36 mouse cellular contexts compared by ENCODE assay signal in genomic region chr11:83560405-83560804, GRCm38 (mm10). TPM values are rescaled to one million over a fixed set of nuclear protein-coding genes. Genes with fewer than 3 reads are reported as not detected.
DNase-seq lines count a peak whose midpoint lies in the region; ATAC-seq and TF ChIP-seq lines count a peak whose summit lies in the region.
"Had no signal": no experiment of that assay in that cellular context is flagged by ENCODE, and none has a peak within 500 bp of the region (broad histone marks: within the 10 kb centered on the region; RNA-seq: fewer than 3 reads in every experiment).

No protein-coding gene starts in this region.

- H3K4me3 ChIP-seq in MEL (ENCODE audit: control insufficient read depth in 1 of 2, insufficient read depth in 1 of 2, low read depth in 2 of 2, low read length in 2 of 2) (no peak overlapping the region), macrophage (ENCODE audit: inconsistent target) (no peak overlapping the region)
- no peak overlapping the region for H3K4me3 ChIP-seq in layer of hippocampus, adult 2 months
- H3K4me3 ChIP-seq: forebrain, embryonic 13.5 days; kidney, embryonic 15.5 days; limb, embryonic 10.5 days; limb, embryonic 15.5 days; liver, embryonic 13.5 days; midbrain, embryonic 10.5 days; midbrain, embryonic 15.5 days; neural tube, embryonic 12.5 days had no signal

- peaks cover 0 to 2% of the 10 kb centered on the region in 2 experiments; a peak in 1 of 4 replicates for H3K27me3 ChIP-seq in MEL (ENCODE audit: control insufficient read depth in 1 of 2, insufficient read depth in 2 of 2, low read length in 2 of 2)
- H3K27me3 ChIP-seq: forebrain, embryonic 13.5 days; kidney, embryonic 15.5 days; limb, embryonic 15.5 days; liver, embryonic 13.5 days; midbrain, embryonic 15.5 days; neural tube, embryonic 12.5 days had no signal

- no peak overlapping the region for H3K9ac ChIP-seq in MEL (ENCODE audit: control insufficient read depth, low read depth, low read length, poor library complexity, severe bottlenecking)
- H3K9ac ChIP-seq: forebrain, embryonic 13.5 days; kidney, embryonic 15.5 days; limb, embryonic 15.5 days; liver, embryonic 13.5 days; midbrain, embryonic 15.5 days; neural tube, embryonic 12.5 days had no signal

- no peaks in the 10 kb centered on the region for H3K79me2 ChIP-seq in MEL (ENCODE audit: control insufficient read depth, insufficient read depth, low read length, poor library complexity)
- no peaks in the 10 kb centered on the region for H3K79me2 ChIP-seq in macrophage (ENCODE audit: inconsistent target)

- no peak for TF ChIP-seq EP300 in MEL (IDR thresholded peaks at IDR 0.05; ENCODE audit: low read depth in 1 of 2, low read length in 2 of 2)

- no peak for TF ChIP-seq RAD21 in MEL (IDR thresholded peaks at IDR 0.05; ENCODE audit: low read depth, low read length)

- 21% methylated on average over 6 of the region's 6 CpGs for WGBS in macrophage (ENCODE audit: missing documents)

- H3K4me1 ChIP-seq in MEL (ENCODE audit: control insufficient read depth in 1 of 2, insufficient read depth in 2 of 2, low read length in 2 of 2) = no peaks in the 10 kb centered on the region; a peak in 2 of 4 replicates
- H3K4me1 ChIP-seq: limb, embryonic 10.5 days; limb, embryonic 15.5 days; liver, embryonic 13.5 days; neural tube, embryonic 12.5 days had no signal

- DNase-seq in A20 (ENCODE audit: low read depth, low spot score) (peak; percentile 31), MEL (ENCODE audit: low read depth, low spot score) (peak; percentile 48)
- no peak for DNase-seq in layer of hippocampus, adult 11-12 months (ENCODE audit: low spot score)
- no peak for DNase-seq in layer of hippocampus, adult 2 months (ENCODE audit: low spot score in 2 of 2)
- no peak for DNase-seq in left cerebral cortex, adult 9 months (ENCODE audit: low spot score in 2 of 2)
- DNase-seq: adrenal gland, postnatal 14 days; cerebellum, adult 2 months; cerebellum, postnatal 14 days; gastrocnemius, postnatal 10 days; heart, postnatal 14 days; kidney, adult 18-20 months; kidney, postnatal 4 days; liver, embryonic 13.5 days; lung, adult 18-20 months; lung, postnatal 4 days; right cerebral cortex, postnatal 4 days; thymus, postnatal 14 days had no signal

- H3K27ac ChIP-seq in MEL (ENCODE audit: control insufficient read depth, low read depth, low read length) (no peak overlapping the region), macrophage (peak overlapping the region; percentile 21; the same call in 1 of the 2 replicates)
- H3K27ac ChIP-seq in layer of hippocampus, adult 2 months = no peak overlapping the region
- H3K27ac ChIP-seq: forebrain, embryonic 13.5 days; kidney, embryonic 15.5 days; limb, embryonic 10.5 days; limb, embryonic 15.5 days; liver, embryonic 13.5 days; midbrain, embryonic 10.5 days; midbrain, embryonic 15.5 days; neural tube, embryonic 12.5 days had no signal

- TF ChIP-seq CTCF in MEL (IDR thresholded peaks at IDR 0.05 in 2 of 3, conservative IDR thresholded peaks at IDR 0.05 in 1 of 3; ENCODE audit: control insufficient read depth in 1 of 3, insufficient read depth in 1 of 3, low read depth in 2 of 3, low read length in 3 of 3, poor library complexity in 1 of 3, severe bottlenecking in 1 of 3) = no peak
- no peak for TF ChIP-seq CTCF in layer of hippocampus, adult 2 months (conservative IDR thresholded peaks at IDR 0.05)

- H3K9me3 ChIP-seq in MEL (replicated peaks; ENCODE audit: insufficient read depth, low read length) = no peaks in the 10 kb centered on the region
- H3K9me3 ChIP-seq: forebrain, embryonic 13.5 days; kidney, embryonic 15.5 days; limb, embryonic 10.5 days; limb, embryonic 15.5 days; liver, embryonic 13.5 days; midbrain, embryonic 10.5 days; midbrain, embryonic 15.5 days; neural tube, embryonic 12.5 days had no signal

- H3K36me3 ChIP-seq in MEL (ENCODE audit: control insufficient read depth in 1 of 2, insufficient read depth in 2 of 2, low read length in 2 of 2) (no peaks in the 10 kb centered on the region; a peak in 1 of 4 replicates), macrophage (ENCODE audit: inconsistent target) (no peaks in the 10 kb centered on the region)
- H3K36me3 ChIP-seq: kidney, embryonic 15.5 days; limb, embryonic 10.5 days; limb, embryonic 15.5 days; liver, embryonic 13.5 days; midbrain, embryonic 10.5 days; midbrain, embryonic 15.5 days; neural tube, embryonic 12.5 days had no signal

- ATAC-seq in neutrophil, adult 5-6 weeks (ENCODE audit: extremely low read depth, insufficient number of reproducible peaks, low FRiP score, poor library complexity, severe bottlenecking) = peak; percentile 80
- ATAC-seq: forebrain, embryonic 13.5 days; hindbrain, embryonic 16.5 days; lung, postnatal 0 days; midbrain, embryonic 15.5 days had no signal

- no peak for TF ChIP-seq POLR2A in MEL (IDR thresholded peaks at IDR 0.05; ENCODE audit: control insufficient read depth in 1 of 2, insufficient read depth in 1 of 2, low read depth in 1 of 2, low read length in 2 of 2, poor library complexity in 1 of 2)

TF ChIP-seq in MEL, 35 proteins besides CTCF, POLR2A, EP300 and RAD21:
- TF ChIP-seq ZKSCAN1 (IDR thresholded peaks at IDR 0.05; ENCODE audit: low read depth, low read length) = no peak
- TF ChIP-seq ZNF384 (IDR thresholded peaks at IDR 0.05; ENCODE audit: low read depth, low read length) = no peak
- no peak for TF ChIP-seq MYC (IDR thresholded peaks at IDR 0.05; ENCODE audit: low read depth, low read length)
- no peak for TF ChIP-seq MXI1 (IDR thresholded peaks at IDR 0.05; ENCODE audit: low read depth, low read length)
- TF ChIP-seq SMC3 (IDR thresholded peaks at IDR 0.05; ENCODE audit: low read depth, low read length) = 0 out of 2 replicates have a peak, but pooled peaks have one; percentile 4

RNA-seq across cellular contexts. Expression of gene Ccl9, which starts 18.0 kb away (rescaled TPM):
- 0.33 and 0.62 TPM in 2 replicates for total RNA-seq in MEL (2012; rRNA removed)
- 1 to 10 TPM in 1 of 2 experiments, not detected in 1; 1.7 TPM for polyA plus RNA-seq in MEL (2012; ENCODE audit: insufficient read depth in 1 of 2, insufficient read length in 2 of 2, low read depth in 1 of 2, low replicate concordance in 2 of 2, missing spikeins in 1 of 2)
- total RNA-seq in macrophage (2018; cell fraction: chromatin; rRNA removed) = 100 to 1,000 TPM in 16 of 26 experiments, 10 to 100 TPM in 10; 27.1 to 700 (median 152) TPM
- total RNA-seq in macrophage (2018; cell fraction: cytosol; rRNA removed) = 1,000 to 10,000 TPM in 7 of 26 experiments, 100 to 1,000 TPM in 19; 287 to 1,885 (median 507) TPM
- 1,000 to 10,000 TPM in 2 of 26 experiments, 100 to 1,000 TPM in 23, 10 to 100 TPM in 1; 94.4 to 1,218 (median 394) TPM for total RNA-seq in macrophage (2018; cell fraction: nucleus; rRNA removed)
- 289 to 625 TPM (median 620 TPM) in 3 replicates for polyA plus RNA-seq in macrophage (2018)
- 30.6 and 52.2 TPM in 2 replicates for total RNA-seq in neutrophil, adult 5-6 weeks (2017)
- 1 to 10 TPM; 4.5 to 4.8 TPM for total RNA-seq in layer of hippocampus, adult 2 months (2021)

RNA-seq across cellular contexts. Expression of gene Ccl5, which starts 30.1 kb away (rescaled TPM):
- total RNA-seq in MEL (2012; rRNA removed) = not detected in 2 replicates
- polyA plus RNA-seq in MEL (2012; ENCODE audit: insufficient read depth in 1 of 2, insufficient read length in 2 of 2, low read depth in 1 of 2, low replicate concordance in 2 of 2, missing spikeins in 1 of 2) (under 1 TPM in 1 of 2 experiments, not detected in 1; 0.56 TPM), macrophage (2018) (67.6 to 220 TPM (median 169 TPM) in 3 replicates)
- total RNA-seq in macrophage (2018; cell fraction: chromatin; rRNA removed) = 1,000 to 10,000 TPM in 11 of 26 experiments, 100 to 1,000 TPM in 8, 10 to 100 TPM in 5, 1 to 10 TPM in 2; 2.2 to 3,982 (median 702) TPM
- over 10,000 TPM in 13 of 26 experiments, 1,000 to 10,000 TPM in 2, 100 to 1,000 TPM in 6, 10 to 100 TPM in 5; 36.9 to 23,037 (median 8,667) TPM for total RNA-seq in macrophage (2018; cell fraction: cytosol; rRNA removed)
- total RNA-seq in macrophage (2018; cell fraction: nucleus; rRNA removed) = 1,000 to 10,000 TPM in 18 of 26 experiments, 100 to 1,000 TPM in 2, 10 to 100 TPM in 6; 20.5 to 8,493 (median 2,733) TPM
- 14.0 and 15.2 TPM in 2 replicates for total RNA-seq in neutrophil, adult 5-6 weeks (2017)
- not detected for total RNA-seq in layer of hippocampus, adult 2 months (2021)
- total RNA-seq: adrenal gland, postnatal 14 days; gastrocnemius, postnatal 10 days; layer of hippocampus, postnatal 10 days; left cerebral cortex, postnatal 10 days had no signal
- polyA plus RNA-seq: embryonic facial prominence, embryonic 11.5 days; forebrain, embryonic 13.5 days; kidney, embryonic 15.5 days; limb, embryonic 10.5 days; midbrain, embryonic 10.5 days; midbrain, embryonic 15.5 days; neural tube, embryonic 12.5 days had no signal

RNA-seq across cellular contexts. Expression of gene Ccl6, which starts 32.5 kb away (rescaled TPM):
- not detected in 2 replicates for total RNA-seq in MEL (2012; rRNA removed)
- polyA plus RNA-seq in MEL (2012; ENCODE audit: insufficient read depth in 1 of 2, insufficient read length in 2 of 2, low read depth in 1 of 2, low replicate concordance in 2 of 2, missing spikeins in 1 of 2) = not detected
- total RNA-seq in macrophage (2018; cell fraction: chromatin; rRNA removed) = 100 to 1,000 TPM in 5 of 26 experiments, 10 to 100 TPM in 21; 13.7 to 172 (median 40.9) TPM
- total RNA-seq in macrophage (2018; cell fraction: cytosol; rRNA removed) = 100 to 1,000 TPM; 122 to 667 (median 326) TPM
- 100 to 1,000 TPM in 13 of 26 experiments, 10 to 100 TPM in 13; 47.6 to 271 (median 103) TPM for total RNA-seq in macrophage (2018; cell fraction: nucleus; rRNA removed)
- polyA plus RNA-seq in macrophage (2018) = 508 to 1,107 TPM (median 907 TPM) in 3 replicates
- total RNA-seq in neutrophil, adult 5-6 weeks (2017) = 1,141 and 1,189 TPM in 2 replicates
- total RNA-seq in layer of hippocampus, adult 2 months (2021) = 1 to 10 TPM; 1.1 to 1.4 TPM

RNA-seq across cellular contexts. Expression of gene Heatr9, which starts 38.4 kb away (rescaled TPM):
- total RNA-seq in MEL (2012; rRNA removed) = not detected in 2 replicates
- not detected for polyA plus RNA-seq in MEL (2012; ENCODE audit: insufficient read depth in 1 of 2, insufficient read length in 2 of 2, low read depth in 1 of 2, low replicate concordance in 2 of 2, missing spikeins in 1 of 2)
- 10 to 100 TPM in 13 of 26 experiments, 1 to 10 TPM in 4, under 1 TPM in 2, not detected in 7; 0.46 to 47.2 (median 24.0) TPM for total RNA-seq in macrophage (2018; cell fraction: chromatin; rRNA removed)
- 1 to 10 TPM in 13 of 26 experiments, under 1 TPM in 9, not detected in 4; 0.06 to 7.3 (median 3.8) TPM for total RNA-seq in macrophage (2018; cell fraction: cytosol; rRNA removed)
- total RNA-seq in macrophage (2018; cell fraction: nucleus; rRNA removed) = 10 to 100 TPM in 11 of 26 experiments, 1 to 10 TPM in 7, under 1 TPM in 2, not detected in 6; 0.30 to 52.8 (median 16.6) TPM
- polyA plus RNA-seq in macrophage (2018) = 0.34 TPM in 1 of 3 replicates, not detected in the others
- not detected in 2 replicates for total RNA-seq in neutrophil, adult 5-6 weeks (2017)
- not detected for total RNA-seq in layer of hippocampus, adult 2 months (2021)
- total RNA-seq: adrenal gland, postnatal 14 days; gastrocnemius, postnatal 10 days; heart, postnatal 14 days; layer of hippocampus, postnatal 10 days; left cerebral cortex, postnatal 10 days had no signal
- polyA plus RNA-seq: brain, embryonic 14.5 days; cerebellum, adult 2 months; embryonic facial prominence, embryonic 11.5 days; forebrain, embryonic 13.5 days; gonadal fat pad, adult 2 months; heart, embryonic 14.5 days; hindbrain, embryonic 11.5 days; hindbrain, embryonic 16.5 days; intestine, embryonic 14.5 days; kidney, embryonic 15.5 days; limb, embryonic 10.5 days; limb, embryonic 15.5 days; liver, embryonic 13.5 days; lung, postnatal 0 days; midbrain, embryonic 10.5 days; midbrain, embryonic 15.5 days; neural tube, embryonic 12.5 days had no signal

Comparison
In these comparisons a context has a peak if more than half of its experiments do, and no peak if none do; other contexts are left out.
1. DNase-seq: peak in A20 (single experiment) and MEL (single experiment); none in layer of hippocampus, adult 11-12 months (single experiment), layer of hippocampus, adult 2 months (0 of 2) and left cerebral cortex, adult 9 months (0 of 2).
2. RNA of gene Ccl5, which starts 30.1 kb away (total RNA-seq): 14.0 to 15.2 TPM in neutrophil, adult 5-6 weeks; not detected in MEL and not detected in layer of hippocampus, adult 2 months; every median in the first group is over 10 times any median in the second.
3. RNA of gene Ccl6, which starts 32.5 kb away (total RNA-seq): 1,141 to 1,189 TPM in neutrophil, adult 5-6 weeks; 1.1 to 1.4 TPM in layer of hippocampus, adult 2 months and not detected in MEL; every median in the first group is over 100 times any median in the second.